Mouse (Mus musculus) forebrain, embryonic 16.5 days (tissue): ENCODE results near the gene Tubal3. TPM values are rescaled to one million over a fixed set of nuclear protein-coding genes. Genes with fewer than 3 reads are reported as not detected.
"Not testable (repeated sequence)": the region's sequence is repeated elsewhere in the genome, so short reads cannot be mapped to it uniquely, and the experiment has no call there.

Experiments
- ATAC-seq: fragments of 200-750 bp; cut with Nextera tagmentation; 2 replicates; pipeline ENCODE4 v1.8.0; 2017; ENCODE audit warnings: mild to moderate bottlenecking, moderate library complexity
- H3K27ac ChIP-seq: fragments of 300-500 bp; sonication (generic); 2 replicates; pipeline ENCODE4 v1.5.1; 2014; ENCODE audit warnings: low read length, control low read depth
- H3K27me3 ChIP-seq: fragments of 300-500 bp; sonication (generic); replicated peaks from 2 replicates; pipeline ENCODE4 v1.6.1; 2014; ENCODE audit warnings: low read length; ENCODE audit not compliant: control insufficient read depth, insufficient read depth
- H3K36me3 ChIP-seq: fragments of 300-500 bp; sonication (generic); 2 replicates; pipeline ENCODE4 v1.6.1; 2014; ENCODE audit not compliant: control insufficient read depth, insufficient read depth
- H3K4me1 ChIP-seq: fragments of 300-500 bp; sonication (generic); replicated peaks from 2 replicates; pipeline ENCODE4 v1.6.1; 2014; ENCODE audit warnings: low read length; ENCODE audit not compliant: control insufficient read depth, insufficient read depth
- H3K4me2 ChIP-seq: fragments of 300-500 bp; sonication (generic); 2 replicates; pipeline ENCODE4 v1.6.1; 2014; ENCODE audit warnings: mild to moderate bottlenecking, low read length, control low read depth
- H3K4me3 ChIP-seq: fragments of 300-500 bp; sonication (generic); replicated peaks from 2 replicates; pipeline ENCODE4 v1.5.1; 2014; ENCODE audit warnings: mild to moderate bottlenecking, low read length, control low read depth
- H3K9ac ChIP-seq: fragments of 300-500 bp; sonication (generic); replicated peaks from 2 replicates; pipeline ENCODE4 v1.6.1; 2014; ENCODE audit warnings: low read depth, low read length, control low read depth
- H3K9me3 ChIP-seq: fragments of 300-500 bp; sonication (generic); 2 replicates; pipeline ENCODE4 v1.6.1; 2016; ENCODE audit warnings: low read length; ENCODE audit not compliant: control insufficient read depth
- WGBS: fragments of 180-500 bp; shearing (Covaris S2); extraction: QIAGEN DNeasy Blood & Tissue Kit; methylation state at CpG from one replicate; pipeline ENCODE4 v1.1.7; 2014; 5-methylcytosine and 5-hydroxymethylcytosine counted together
- polyA plus RNA-seq: library from polyadenylated mRNA; unstranded; fragments of >200 nt; fragmentation: Nextera tagmentation; extraction: Ambion mirVana; gene quantifications from 2 replicates; pipeline ENCODE4 v1.2.1, GENCODE M21; 2015

Gene Tubal3
- polyA plus RNA-seq, 1 experiment from 2014 or later: 0.10 TPM

- 60% methylated on average over 8 of the region's 8 CpGs for WGBS
Measured at GRCm38 (mm10) chr13:3891479-3892087, 26.5 kb upstream of the Tubal3 start.

GRCm38 (mm10) chr13:3892601-3893000 lies 25.5 kb upstream of the Tubal3 start:
- Histone ChIP-seq H3K9ac (no peak overlapping the region), H3K9me3 (no peaks in the 10 kb centered on the region), H3K4me2 (peak overlapping the region; percentile 30), H3K27me3 (no peaks in the 10 kb centered on the region), H3K4me3 (peak overlapping the region; percentile 27), H3K27ac (no peak overlapping the region), H3K36me3 (no peaks in the 10 kb centered on the region), H3K4me1 (peaks cover 3% of the 10 kb centered on the region; the same call in 1 of the 2 replicates)
- 18% methylated on average over 7 of the region's 7 CpGs for WGBS
- no peak for ATAC-seq

More at GRCm38 (mm10) chr13:3891479-3892087, 26.5 kb upstream of the Tubal3 start:
- Histone ChIP-seq H3K4me1 (peaks cover 3% of the 10 kb centered on the region; the same call in 1 of the 2 replicates), H3K4me2 (no peak overlapping the region), H3K9ac (no peak overlapping the region), H3K4me3 (no peak overlapping the region), H3K27ac (no peak overlapping the region), H3K9me3 (no peaks in the 10 kb centered on the region), H3K27me3 (no peaks in the 10 kb centered on the region), H3K36me3 (no peaks in the 10 kb centered on the region)
- no peak for ATAC-seq

- no peak overlapping the region for H3K27ac ChIP-seq
Measured at GRCm38 (mm10) chr13:3893126-3893734, 24.8 kb upstream of the Tubal3 start.

GRCm38 (mm10) chr13:3894549-3894948 lies 23.5 kb upstream of the Tubal3 start:
- no peaks in the 10 kb centered on the region for H3K36me3 ChIP-seq
- no peak for ATAC-seq

More at GRCm38 (mm10) chr13:3893126-3893734, 24.8 kb upstream of the Tubal3 start:
- under 1% methylated on average over 35 of the region's 35 CpGs for WGBS
- ATAC-seq: peak; percentile 100
- Histone ChIP-seq H3K36me3 (no peaks in the 10 kb centered on the region), H3K9ac (peak overlapping the region; percentile 65), H3K9me3 (no peaks in the 10 kb centered on the region), H3K27me3 (no peaks in the 10 kb centered on the region), H3K4me2 (peak overlapping the region; percentile 85), H3K4me3 (peak overlapping the region; percentile 64), H3K4me1 (peaks cover 3% of the 10 kb centered on the region; the same call in 1 of the 2 replicates)

GRCm38 (mm10) chr13:3895397-3895980 lies 22.6 kb upstream of the Tubal3 start:
- Histone ChIP-seq H3K36me3 (no peaks in the 10 kb centered on the region), H3K27me3 (no peaks in the 10 kb centered on the region), H3K27ac (no peak overlapping the region), H3K4me1 (peaks cover 3% of the 10 kb centered on the region; the same call in 1 of the 2 replicates), H3K4me2 (no peak overlapping the region), H3K9ac (no peak overlapping the region), H3K9me3 (no peaks in the 10 kb centered on the region), H3K4me3 (no peak overlapping the region)
- no peak for ATAC-seq
- WGBS: 92% methylated on average over 8 of the region's 8 CpGs

More at GRCm38 (mm10) chr13:3894549-3894948, 23.5 kb upstream of the Tubal3 start:
- Histone ChIP-seq H3K4me2 (no peak overlapping the region), H3K4me3 (no peak overlapping the region), H3K27me3 (no peaks in the 10 kb centered on the region), H3K27ac (no peak overlapping the region), H3K9me3 (no peaks in the 10 kb centered on the region), H3K9ac (no peak overlapping the region), H3K4me1 (peaks cover 3% of the 10 kb centered on the region; the same call in 1 of the 2 replicates)
- 69% methylated on average over 8 of the region's 8 CpGs for WGBS

GRCm38 (mm10) chr13:3896032-3896431 lies 22.0 kb upstream of the Tubal3 start:
- Histone ChIP-seq H3K36me3 (no peaks in the 10 kb centered on the region), H3K9me3 (no peaks in the 10 kb centered on the region), H3K9ac (no peak overlapping the region), H3K4me2 (no peak overlapping the region), H3K27me3 (no peaks in the 10 kb centered on the region), H3K4me3 (no peak overlapping the region), H3K27ac (no peak overlapping the region), H3K4me1 (peaks cover 3% of the 10 kb centered on the region; the same call in 1 of the 2 replicates)
- no peak for ATAC-seq
- 95% methylated on average over 6 of the region's 6 CpGs for WGBS

GRCm38 (mm10) chr13:3896913-3897312 lies 21.2 kb upstream of the Tubal3 start:
- Histone ChIP-seq H3K4me2 (no peak overlapping the region), H3K36me3 (no peaks in the 10 kb centered on the region), H3K9me3 (no peaks in the 10 kb centered on the region), H3K4me1 (peaks cover 3% of the 10 kb centered on the region; the same call in 1 of the 2 replicates), H3K27ac (no peak overlapping the region), H3K9ac (no peak overlapping the region), H3K4me3 (no peak overlapping the region), H3K27me3 (no peaks in the 10 kb centered on the region)
- ATAC-seq: no peak
- 31% methylated on average over 5 of the region's 5 CpGs for WGBS

GRCm38 (mm10) chr13:3898202-3898601 lies 19.9 kb upstream of the Tubal3 start:
- H3K4me3 ChIP-seq, H3K4me2 ChIP-seq, H3K36me3 ChIP-seq, H3K27me3 ChIP-seq, H3K4me1 ChIP-seq, H3K9me3 ChIP-seq, ATAC-seq, H3K27ac ChIP-seq, H3K9ac ChIP-seq: not testable (repeated sequence)
- WGBS: 98% methylated on average over 5 of the region's 5 CpGs

GRCm38 (mm10) chr13:3899301-3899700 lies 18.8 kb upstream of the Tubal3 start:
- H3K27me3 ChIP-seq: no peaks in the 10 kb centered on the region
- H3K4me3 ChIP-seq: no peak overlapping the region
- no peaks in the 10 kb centered on the region for H3K4me1 ChIP-seq
- H3K4me2 ChIP-seq: no peak overlapping the region
- no peak overlapping the region for H3K27ac ChIP-seq
- H3K9ac ChIP-seq: no peak overlapping the region
- H3K9me3 ChIP-seq: no peaks in the 10 kb centered on the region
- no peaks in the 10 kb centered on the region for H3K36me3 ChIP-seq
- 94% methylated on average over 9 of the region's 9 CpGs for WGBS
- no peak for ATAC-seq
